Mouse (Mus musculus): ENCODE measurements around the gene Dhx16.
A peak's percentile ranks its signal among the peaks of the same experiment; 100 is the strongest.

DNA sequence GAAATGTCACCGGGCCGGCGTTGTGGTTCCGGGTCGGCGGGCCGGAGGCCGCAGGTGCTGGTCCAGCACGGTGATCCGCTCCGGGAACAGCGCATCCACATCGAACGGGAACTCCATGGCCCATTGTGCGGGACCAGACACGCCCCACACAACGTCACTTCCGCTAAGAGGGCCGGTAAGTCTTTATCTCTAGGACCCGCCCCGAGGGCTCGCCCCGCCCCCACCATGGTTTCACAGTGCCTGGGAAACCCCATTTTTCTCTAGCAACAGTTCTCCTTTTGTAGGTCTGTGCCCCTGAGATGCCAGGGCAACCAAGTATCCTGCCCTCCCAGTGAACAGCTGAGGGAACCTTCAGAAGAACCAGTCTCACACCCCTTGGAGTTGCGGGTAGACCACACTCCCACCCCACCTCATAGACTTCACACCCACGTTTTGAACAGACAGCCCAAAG, 30.3 kb downstream of the Dhx16 start, which contains the start of gene Atat1:
- TF ChIP-seq CTCF (IDR thresholded peaks at IDR 0.05; ENCODE audit: control insufficient read depth, insufficient read depth, insufficient replicate concordance, low read depth, low read length) (0 out of 2 replicates have a peak, but pooled peaks have one; percentile 4), POLR2A (IDR thresholded peaks at IDR 0.05; ENCODE audit: control insufficient read depth, low read depth, low read length) (peak; percentile 89)
